Mouse (Mus musculus): ENCODE measurements around the gene Ppm1h.

The Ppm1h gene

GRCm38 (mm10) chr10:122982909-122983578 lies 304.5 kb downstream of the Ppm1h start:
- no peak for DNase-seq (ENCODE audit: low spot score)

- no peak for DNase-seq (ENCODE audit: low spot score)
Measured at GRCm38 (mm10) chr10:122983579-122984530, 305.3 kb downstream of the Ppm1h start.

GRCm38 (mm10) chr10:122984531-122985251 lies 306.1 kb downstream of the Ppm1h start:
- DNase-seq (ENCODE audit: low spot score) = no peak

DNA sequence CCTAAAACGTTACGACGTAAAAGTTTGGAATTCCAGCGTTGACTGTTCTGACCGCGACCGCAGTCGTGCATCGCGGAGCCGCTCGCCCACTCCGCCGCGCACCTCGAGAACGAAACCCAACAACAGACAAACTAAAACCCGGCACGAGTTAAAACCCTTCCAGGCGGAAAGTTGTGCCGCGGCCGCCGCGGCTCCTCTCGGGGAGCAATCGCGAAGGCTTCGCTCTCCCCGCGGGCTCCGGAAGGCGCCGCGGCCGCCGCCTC lies 306.6 kb downstream of the Ppm1h start:
- DNase-seq (ENCODE audit: low spot score) = no peak

DNA sequence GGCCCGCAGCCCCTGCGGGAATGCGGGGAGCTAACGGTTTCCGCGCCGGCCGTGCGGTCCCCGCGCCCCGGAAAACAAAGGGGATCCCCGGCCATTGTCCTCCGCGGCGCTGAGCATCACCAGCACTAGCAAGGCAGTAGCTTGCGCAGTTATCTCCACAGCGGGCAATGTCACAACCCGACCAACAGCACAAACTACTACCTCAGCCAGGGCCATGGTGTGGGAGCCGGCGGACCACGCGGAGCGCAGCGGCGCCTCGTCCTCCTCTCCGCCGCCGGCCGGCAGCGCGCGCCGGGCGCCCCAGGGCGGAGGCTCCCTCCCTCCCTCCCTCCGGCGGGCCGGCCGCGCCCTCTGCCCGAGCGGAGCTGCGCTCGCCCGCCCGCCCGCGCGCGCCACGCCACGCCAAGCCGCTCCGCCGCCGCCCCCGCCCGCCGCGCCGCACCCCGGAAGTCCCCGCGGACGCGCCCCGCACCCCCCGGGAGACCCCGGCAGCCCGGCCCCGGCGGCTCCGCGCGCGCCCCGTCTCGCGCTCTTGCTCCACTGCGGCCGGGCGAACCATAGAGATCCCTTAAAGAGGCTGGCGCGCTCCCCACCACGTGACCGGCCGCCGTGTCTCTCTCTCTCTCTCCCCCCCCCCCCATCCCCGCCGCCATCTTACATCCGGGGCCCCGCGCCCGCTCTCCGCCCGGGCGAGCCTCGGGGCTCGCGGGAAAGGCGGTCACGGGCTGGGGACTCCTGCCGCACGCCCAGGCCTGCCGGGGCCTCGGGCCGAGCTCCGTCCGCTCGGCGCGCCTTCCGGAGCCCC lies 307.2 kb downstream of the Ppm1h start:
- peak; percentile 89 for DNase-seq (ENCODE audit: low spot score)

DNA sequence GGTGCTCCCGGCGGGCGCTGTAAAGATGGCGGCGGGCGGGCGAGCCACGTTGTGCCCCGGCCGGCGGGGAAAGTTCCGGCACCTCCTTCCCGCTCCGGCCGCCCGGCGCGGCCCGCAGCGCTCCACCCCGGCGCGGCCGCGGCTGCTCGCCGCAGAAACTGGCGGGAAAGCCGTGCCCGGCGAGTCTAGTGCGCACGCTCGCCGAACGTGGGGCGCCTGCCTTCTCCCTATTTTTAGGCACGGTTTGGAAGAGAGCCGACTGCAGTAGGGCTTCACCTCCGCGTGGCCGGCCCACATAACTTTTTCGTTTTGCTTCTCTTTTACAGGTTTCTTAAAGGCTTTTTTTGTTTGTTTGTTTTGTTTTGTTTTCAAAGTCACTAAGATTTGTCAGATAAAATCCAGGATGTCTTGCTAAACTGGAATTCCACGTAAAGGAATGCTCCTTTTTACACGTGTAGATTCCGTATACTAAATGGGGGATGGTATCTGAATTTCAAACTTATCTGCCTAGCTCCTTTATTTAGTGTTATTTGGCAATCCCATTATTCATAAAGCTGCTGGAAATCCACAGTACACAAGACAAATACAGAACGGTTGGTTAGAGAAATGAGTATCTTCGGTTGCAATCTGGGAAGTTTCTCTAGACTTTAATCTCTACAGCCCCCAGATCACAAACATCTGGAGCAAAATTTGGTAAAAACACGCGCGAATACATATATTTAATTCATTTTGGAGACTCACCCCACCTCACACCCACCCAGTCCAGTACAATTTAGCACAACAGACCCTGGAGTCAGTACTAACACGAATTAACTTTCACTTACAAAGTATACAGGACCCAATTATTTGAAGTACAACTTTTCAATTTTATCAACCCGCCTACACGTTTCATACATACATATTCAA lies 308.0 kb downstream of the Ppm1h start:
- DNase-seq (ENCODE audit: low spot score) = peak; percentile 85

DNA sequence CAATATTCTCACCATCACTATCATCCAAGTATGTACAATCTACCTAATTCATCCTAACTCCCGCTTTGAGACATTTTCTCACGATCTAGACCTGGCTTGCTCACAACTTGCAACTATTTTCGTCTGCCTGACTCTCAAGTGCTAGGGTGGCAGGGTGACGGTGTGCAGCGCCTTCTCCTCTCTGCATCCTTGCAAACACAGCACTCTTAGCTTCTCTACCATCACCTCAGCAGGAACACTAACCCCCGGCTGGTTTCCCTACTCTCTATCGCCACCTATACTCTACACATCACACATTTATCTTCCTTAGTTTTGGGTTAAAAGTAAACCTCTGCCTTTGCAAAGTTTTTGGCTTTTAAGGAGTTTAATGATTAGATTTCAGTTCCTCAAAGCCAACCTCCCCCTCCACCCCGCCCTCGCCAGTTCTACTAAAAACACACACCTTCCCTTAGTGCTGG lies 309.1 kb downstream of the Ppm1h start:
- DNase-seq (ENCODE audit: low spot score) = peak; percentile 54

DNA sequence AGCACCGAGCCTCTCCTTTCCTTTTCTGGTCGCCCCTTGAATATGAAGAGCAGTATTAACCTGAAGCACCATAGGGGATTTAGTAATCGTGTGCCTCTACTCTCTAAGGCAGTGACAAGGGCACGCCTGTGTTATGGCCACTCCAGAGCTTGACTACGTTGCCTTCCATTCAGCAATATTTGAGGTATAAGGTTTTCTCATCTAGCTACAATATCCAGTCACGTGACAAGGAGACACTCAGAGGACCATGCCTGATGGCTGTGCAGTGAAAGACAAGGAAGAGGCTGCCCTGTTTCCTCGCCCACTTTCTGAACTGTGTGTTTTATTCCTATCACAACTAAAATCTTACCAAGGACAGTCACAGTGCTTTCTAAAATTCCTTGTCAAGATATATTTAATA lies 309.8 kb downstream of the Ppm1h start:
- DNase-seq (ENCODE audit: low spot score) = no peak

DNA sequence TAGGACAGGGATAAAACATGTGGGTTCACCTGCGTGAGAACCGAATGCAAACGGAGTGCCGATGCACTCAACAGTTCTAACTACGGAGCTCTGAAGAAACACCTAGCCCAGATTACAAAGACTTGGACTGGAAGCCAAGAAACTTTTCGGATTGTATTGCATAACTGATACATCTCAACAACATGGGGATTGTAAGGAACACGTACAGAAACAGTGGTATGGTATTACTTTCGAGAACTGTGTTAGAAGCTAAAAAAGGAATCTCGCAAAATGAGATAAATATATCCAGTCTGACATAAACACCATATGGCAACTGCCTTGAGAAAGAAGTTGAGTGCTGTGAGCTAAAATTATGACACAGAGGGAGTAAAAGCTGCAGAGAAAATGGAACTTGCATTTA lies 311.4 kb downstream of the Ppm1h start:
- no peak for DNase-seq (ENCODE audit: low spot score)

- no peak for DNase-seq (ENCODE audit: low spot score)
Measured at GRCm38 (mm10) chr10:122990606-122991005, 312.0 kb downstream of the Ppm1h start.

- no peak for DNase-seq (ENCODE audit: low spot score)
Measured at GRCm38 (mm10) chr10:122991053-122991452, 312.5 kb downstream of the Ppm1h start.

DNA sequence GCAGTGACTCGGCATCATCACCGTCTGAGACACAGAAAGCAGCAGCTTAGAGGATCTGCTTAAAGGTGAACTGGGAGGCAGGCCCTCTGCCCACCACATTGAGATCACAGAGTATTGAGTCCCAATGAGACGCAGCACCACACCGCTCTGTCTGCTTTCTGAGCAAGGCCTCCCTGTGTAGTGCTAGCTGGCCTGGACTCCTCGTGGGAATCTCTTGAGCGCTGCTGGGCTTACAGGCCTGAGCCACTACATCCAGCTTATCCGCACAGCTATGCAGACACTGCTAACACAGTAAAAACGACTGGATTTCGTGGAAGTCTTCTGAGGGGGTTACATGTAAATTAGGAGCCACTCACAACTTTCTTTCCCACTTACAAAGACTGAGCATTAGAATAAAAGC lies 313.1 kb downstream of the Ppm1h start:
- no peak for DNase-seq (ENCODE audit: low spot score)

DNA sequence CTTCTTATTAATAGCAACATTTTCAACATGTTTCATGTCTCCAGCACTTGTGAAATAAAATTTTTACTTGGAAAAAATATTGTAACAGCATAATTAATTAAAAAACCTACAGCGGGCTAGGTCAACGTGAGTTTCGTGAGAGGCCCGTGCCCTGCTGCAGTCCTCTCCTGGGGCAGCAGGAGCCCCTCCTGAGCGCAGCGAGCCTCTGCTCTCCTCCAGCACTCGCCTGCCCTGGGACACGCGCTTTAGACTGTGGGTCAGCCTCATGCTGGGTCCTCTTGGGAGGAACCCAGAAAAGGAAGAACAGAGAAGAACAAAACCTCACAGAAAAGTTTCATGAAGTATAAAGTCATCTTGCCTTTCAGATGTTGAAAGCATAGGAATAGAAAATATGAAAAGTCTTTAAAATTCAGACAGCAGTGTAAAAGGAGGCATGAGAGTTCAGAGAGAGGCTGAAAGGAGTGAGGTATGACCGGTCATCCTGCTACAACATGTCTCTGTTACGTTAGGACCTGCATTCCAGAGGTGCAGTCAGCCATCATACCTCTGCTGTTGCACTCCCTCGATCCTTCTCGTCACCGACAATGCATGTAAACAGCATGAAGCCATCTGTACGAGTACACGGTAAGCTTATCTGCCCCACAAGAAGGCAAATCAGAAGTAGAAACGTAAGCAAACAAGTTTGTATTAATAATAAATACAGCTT lies 316.0 kb downstream of the Ppm1h start:
- no peak for DNase-seq (ENCODE audit: low spot score)
